Mouse (Mus musculus) R1 (cell line): Measurements from ENCODE around the gene Plau.

Experiments used
- DNase-seq: peaks from one replicate; pipeline ENCODE4 v3.0.0-alpha.2; 2018; ENCODE audit warnings: low read depth, low spot score

The Plau gene

DNA sequence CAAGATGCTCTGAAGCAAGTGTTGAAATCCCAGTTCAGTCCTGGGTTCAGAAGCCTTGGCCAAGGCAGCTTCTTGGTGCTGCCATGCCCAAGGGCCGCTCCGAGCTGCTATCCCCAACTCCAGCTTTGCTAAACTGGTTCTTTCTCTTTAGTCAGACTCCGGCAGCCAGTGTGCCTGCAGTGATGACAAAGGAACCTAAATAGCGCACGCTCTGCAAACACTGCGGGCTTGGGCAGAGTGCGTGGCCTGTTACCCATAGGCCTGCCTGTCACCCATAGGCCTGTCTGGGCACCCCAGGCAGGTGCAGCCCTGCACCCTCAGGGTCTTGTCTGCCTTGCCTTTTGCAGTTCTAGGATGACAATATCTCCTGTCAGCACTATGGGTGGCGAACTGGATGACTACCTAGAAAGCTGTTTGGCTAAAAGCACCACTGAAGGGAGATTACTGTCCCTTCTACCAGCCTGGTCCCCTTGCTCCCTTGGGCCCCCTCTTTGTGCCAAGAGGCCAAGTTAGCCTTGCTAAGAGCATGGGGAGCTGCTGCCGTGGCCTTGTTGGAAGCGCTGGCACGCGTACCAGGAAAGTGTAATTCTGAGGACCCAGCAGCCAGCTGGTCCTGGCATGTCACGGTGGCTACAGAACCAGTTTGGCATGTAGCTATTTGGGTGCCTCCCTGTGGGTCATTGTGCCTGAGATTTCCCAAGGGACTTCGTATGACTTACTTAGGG is 30.2 kb upstream of the Plau start:
- DNase-seq = no peak

DNA sequence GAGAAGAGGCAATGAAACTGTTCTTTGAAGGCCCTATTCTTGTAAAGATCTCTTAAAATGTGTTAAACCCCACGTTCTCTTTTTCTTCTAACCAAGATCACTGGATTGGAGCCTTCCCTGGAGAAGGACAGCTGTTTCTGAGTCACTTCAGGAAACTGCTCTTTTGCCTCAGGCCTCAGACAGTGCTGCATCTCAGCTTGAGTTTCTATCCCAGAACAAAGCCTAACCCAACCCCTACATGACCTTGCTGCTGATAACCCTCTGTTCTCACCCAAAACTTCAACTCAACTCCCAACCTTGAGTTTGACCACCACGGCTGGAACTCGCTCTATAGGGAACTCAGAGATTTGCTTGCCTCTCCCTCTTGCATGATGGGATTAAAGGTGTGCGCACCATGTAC is 27.1 kb upstream of the Plau start:
- DNase-seq = peak; percentile 27

GRCm38 (mm10) chr14:20809820-20810219 is 26.6 kb upstream of the Plau start:
- DNase-seq = no peak

DNA sequence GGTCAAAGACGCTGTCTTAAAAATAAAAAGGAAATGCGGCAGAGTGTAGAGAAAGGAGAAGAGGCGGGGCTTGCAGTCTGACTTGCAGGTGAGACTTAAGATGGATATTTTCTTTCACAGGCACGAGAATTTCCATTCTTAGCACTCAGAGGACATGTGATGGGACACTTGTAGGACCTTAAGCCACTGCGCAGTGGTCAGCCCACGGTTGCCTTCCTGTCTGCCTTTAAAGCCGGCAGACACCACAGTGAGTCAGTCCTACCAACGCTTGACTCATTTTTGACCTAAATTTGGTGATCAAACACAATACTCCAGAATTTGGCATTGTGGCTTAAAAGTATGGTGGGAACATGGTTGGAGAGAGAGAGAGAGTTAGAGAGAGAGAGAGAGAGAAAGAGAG is 25.2 kb upstream of the Plau start:
- DNase-seq = no peak

- peak; percentile 27 for DNase-seq
Measured at GRCm38 (mm10) chr14:20811779-20812406, 24.6 kb upstream of the Plau start.

GRCm38 (mm10) chr14:20815448-20815847 is 21.0 kb upstream of the Plau start:
- DNase-seq = no peak

DNA sequence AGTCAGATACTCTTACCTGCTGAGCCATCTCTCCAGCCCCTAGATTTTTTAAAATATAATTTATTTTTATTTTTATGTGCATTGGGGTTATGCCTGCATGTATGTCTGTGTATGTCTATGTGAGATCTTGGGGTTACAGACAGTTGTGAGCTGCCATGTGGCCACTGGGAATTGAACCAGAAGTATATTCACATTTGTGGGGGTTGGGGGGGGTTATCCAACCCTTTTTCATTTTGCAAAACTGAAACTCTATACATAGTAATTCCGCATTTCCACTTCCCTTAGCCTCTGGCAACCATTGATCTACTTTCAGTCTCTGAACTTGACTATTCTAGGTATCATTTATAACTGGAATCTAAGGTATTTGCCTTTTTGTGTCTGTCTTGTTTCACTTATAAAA is 11.9 kb upstream of the Plau start:
- no peak for DNase-seq

- no peak for DNase-seq
Measured at GRCm38 (mm10) chr14:20825516-20825915, 10.9 kb upstream of the Plau start.

GRCm38 (mm10) chr14:20827061-20827460 is 9.4 kb upstream of the Plau start:
- no peak for DNase-seq

DNA sequence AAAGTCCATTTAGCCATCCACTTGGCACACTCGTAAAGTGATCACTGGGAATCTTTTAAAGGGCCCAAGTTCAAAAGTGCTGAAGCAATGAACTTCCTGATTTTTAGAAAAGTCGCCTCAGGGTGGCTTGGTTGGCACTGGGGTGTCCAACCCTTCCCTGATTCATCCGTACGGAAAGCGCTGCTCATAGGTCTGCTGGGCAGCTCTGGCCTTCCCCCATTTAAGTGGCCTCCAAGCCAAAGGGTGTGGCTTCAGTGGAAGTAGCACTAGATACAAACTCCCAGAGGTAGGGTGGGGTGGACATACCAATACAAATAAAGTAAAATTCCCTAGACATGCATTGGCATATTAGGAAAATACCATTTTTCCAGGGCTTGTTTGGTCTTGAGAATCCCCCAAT is 9.0 kb upstream of the Plau start:
- DNase-seq = no peak

DNA sequence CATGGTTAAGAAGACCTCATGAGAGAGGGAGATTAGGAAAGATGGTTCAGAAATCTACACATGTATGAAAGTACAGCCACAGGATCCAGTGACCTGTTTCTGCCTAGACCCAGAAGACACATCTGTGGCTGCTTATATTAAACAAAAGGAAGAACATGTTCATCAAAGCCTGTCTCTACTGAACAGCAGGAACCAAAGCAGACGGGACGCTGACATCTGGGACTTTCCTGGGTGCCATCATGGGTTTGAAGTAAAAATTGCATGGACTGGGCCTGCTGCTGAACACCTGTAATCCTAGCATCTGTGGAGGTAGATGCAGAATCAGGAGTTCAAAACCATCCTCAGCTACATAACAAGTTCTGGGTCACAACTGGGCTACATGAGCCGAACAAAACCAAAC is 7.9 kb upstream of the Plau start:
- DNase-seq = no peak

DNA sequence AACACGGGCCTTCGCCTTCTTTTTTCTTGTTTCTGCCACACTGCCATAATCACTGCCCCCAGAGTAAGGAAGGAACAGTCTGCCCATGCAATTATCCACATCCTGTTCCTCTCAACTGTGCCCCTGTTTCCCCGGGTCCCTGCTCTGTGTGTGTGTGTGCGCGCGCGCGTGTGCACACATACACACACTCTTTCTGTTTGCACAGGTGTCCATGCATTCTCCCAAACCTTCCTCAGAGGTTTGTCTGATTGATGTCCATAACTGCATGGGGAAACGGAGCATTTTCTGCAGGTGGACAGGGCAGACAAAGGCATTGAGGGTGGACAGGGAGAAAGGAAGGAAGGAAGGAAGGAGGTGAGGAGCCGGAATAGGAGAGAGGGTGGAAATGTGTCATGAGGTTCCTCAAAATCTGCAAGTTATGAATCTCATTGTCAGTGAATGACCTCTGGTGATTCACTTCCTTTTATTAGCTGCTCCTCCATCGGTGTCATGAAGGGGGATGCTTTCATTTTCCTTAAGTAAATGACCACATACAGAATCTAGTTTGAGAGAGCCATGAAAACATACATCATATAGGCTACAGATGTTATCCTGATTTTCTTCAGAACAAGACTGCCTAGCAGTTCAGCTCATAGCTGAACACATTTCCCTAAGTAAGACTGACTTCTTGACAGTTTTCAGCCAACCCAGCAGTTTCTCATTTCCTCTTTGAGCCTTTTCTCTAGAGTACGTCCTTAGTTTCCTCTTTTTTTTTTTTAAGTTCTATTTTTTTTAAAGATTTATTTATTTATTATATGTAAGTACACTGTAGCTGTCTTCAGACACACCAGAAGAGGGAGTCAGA is 6.7 kb upstream of the Plau start:
- no peak for DNase-seq

DNA sequence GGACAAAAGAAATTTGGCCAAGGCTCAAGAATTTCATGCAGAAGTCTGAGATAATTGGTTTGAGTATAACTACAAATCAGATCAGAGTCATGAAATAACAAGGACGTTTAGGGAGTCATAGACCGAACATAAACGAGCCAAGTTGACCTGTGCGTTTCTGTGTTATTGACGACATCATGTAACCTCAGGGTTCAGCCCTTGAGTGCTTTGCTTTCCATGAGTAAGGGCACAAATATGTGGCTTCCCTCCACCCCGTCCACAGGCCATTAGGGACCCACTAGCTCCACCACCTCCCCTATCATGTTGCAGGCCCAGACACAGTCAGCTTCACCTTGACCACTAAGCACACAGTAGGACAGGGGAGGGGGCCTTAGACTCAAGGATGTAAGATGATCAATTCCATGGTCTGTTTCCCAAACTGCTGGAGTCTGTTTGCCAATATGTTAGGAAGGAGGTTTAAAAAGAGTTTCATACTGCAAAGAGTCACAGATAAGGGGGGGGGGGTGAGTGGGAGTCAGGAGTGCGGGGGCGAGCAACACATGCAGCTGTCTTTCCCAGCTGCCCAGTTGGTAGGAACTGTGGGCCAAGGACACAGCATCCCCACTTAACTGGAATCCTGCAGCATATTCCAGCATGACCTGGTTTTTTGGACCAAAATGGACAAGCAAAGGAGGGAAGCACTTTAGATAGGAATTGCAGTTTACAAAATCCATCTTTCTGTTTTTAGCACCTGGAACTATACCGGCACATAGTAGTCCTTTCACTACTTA is 5.1 kb upstream of the Plau start:
- DNase-seq = no peak

DNA sequence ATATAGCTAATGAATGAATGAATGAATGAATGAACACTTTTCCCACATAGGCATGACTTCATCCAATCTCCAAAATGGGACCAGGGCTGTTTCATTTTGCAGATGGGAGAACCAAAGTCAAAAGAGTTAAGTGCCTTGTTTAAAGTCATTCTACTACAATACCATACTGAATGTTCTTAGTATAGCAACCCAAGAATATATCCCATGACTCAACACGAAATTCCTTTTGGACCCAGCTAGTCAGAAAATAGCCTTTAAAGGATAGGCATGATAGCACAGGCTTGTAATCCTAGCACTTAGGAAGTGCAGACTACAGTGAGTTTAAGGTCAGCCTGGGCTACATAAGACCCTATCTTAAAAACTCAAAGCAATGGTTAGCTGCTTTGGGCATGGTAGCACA is 4.5 kb upstream of the Plau start:
- no peak for DNase-seq

GRCm38 (mm10) chr14:20833525-20833924 is 2.9 kb upstream of the Plau start:
- DNase-seq = no peak

DNA sequence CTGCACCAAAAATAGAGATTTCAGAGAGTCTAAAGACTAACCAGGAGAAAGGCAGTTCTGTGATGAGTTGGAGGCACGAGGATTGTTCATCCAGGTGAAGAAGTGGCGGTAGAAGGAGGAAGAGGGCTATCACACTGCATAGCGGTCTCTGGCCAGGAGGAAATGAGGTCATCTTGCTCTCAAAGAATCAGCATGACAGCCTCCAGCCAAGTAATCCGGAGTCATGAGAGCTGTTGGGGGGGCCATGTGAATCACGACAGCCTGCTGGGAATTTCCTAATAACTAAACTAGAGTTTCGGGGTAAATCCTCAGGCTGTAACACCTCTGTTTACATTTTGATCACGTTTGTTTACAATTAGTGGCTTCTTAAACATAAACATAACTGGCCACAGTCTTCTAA is 2.3 kb upstream of the Plau start:
- no peak for DNase-seq

GRCm38 (mm10) chr14:20836905-20837376 is 481 bp downstream of the Plau start:
- no peak for DNase-seq

- peak; percentile 7 for DNase-seq
Measured at GRCm38 (mm10) chr14:20837681-20838080, 1.2 kb downstream of the Plau start.

DNA sequence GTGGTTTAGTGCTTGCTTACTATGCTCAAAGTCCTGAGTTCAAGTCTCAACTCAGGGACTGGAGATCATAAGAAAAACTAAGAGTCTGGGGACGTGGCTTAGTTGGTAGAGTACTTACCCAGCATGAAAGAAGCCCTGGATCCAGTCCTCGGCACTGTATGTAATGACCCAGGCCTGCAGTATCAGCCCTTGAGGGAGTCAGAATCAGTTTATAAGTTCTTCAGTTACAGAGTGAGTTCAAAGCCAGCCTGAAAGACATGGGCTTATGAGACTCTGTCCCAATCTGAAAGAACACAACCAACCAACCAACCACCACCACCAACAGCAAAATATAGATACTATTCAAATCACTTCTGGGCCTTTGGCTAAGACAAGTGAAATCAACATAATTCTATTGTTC is 5.1 kb downstream of the Plau start:
- no peak for DNase-seq

DNA sequence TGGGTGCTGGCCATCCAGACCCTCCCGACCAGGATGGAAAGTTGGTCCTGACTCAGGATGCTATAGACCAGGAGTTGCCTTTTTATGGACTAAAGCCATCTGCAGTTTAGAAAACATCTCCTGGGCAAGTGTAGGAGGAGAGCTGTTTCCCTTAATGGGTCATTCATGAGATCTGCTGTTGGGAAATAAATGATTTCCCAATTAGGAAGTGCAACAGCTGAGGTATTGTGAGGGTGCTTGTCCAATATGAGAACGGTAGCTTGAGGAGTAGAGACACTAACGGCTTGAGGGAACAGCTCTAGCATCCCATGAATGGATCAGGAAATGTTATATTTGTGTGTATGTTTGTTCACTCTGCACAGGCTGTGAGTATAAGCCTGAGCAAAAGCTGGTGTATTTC is 6.2 kb downstream of the Plau start:
- no peak for DNase-seq

GRCm38 (mm10) chr14:20844126-20844525 is 7.7 kb downstream of the Plau start:
- no peak for DNase-seq
